Comparison of ENCODE assay signal across 34 mouse cellular contexts in genomic region chr6:112517572-112517971, GRCm38 (mm10). TPM values are rescaled to one million over a fixed set of nuclear protein-coding genes. Genes with fewer than 3 reads are reported as not detected.
"Had no signal": no experiment of that assay in that cellular context is flagged by ENCODE, and none has a peak within 500 bp of the region (broad histone marks: within the 10 kb centered on the region; RNA-seq: fewer than 3 reads in every experiment).

No protein-coding gene starts in this region.

- H3K4me3 ChIP-seq: limb, embryonic 10.5 days; limb, embryonic 12.5 days; limb, embryonic 13.5 days; limb, embryonic 15.5 days; liver, embryonic 12.5 days; liver, embryonic 13.5 days; liver, embryonic 15.5 days; lung, embryonic 15.5 days; megakaryocyte, embryonic 14.5 days; midbrain, embryonic 10.5 days; midbrain, embryonic 12.5 days; midbrain, embryonic 13.5 days; midbrain, embryonic 15.5 days; myocyte; neural tube, embryonic 12.5 days had no signal

- H3K4me2 ChIP-seq: limb, embryonic 12.5 days; limb, embryonic 13.5 days; limb, embryonic 15.5 days; liver, embryonic 11.5 days; liver, embryonic 12.5 days; liver, embryonic 13.5 days; liver, embryonic 15.5 days; lung, embryonic 14.5 days; lung, embryonic 15.5 days; midbrain, embryonic 11.5 days; midbrain, embryonic 12.5 days; midbrain, embryonic 13.5 days; midbrain, embryonic 15.5 days; neural tube, embryonic 12.5 days had no signal

- ATAC-seq: liver, embryonic 12.5 days; liver, postnatal 0 days; lung, postnatal 0 days; midbrain, embryonic 13.5 days; midbrain, embryonic 15.5 days; midbrain, embryonic 16.5 days had no signal

- H3K27ac ChIP-seq: limb, embryonic 10.5 days; limb, embryonic 12.5 days; limb, embryonic 13.5 days; limb, embryonic 15.5 days; liver, embryonic 12.5 days; liver, embryonic 13.5 days; liver, embryonic 14.5 days; liver, embryonic 15.5 days; lung, embryonic 15.5 days; macrophage; midbrain, embryonic 12.5 days; midbrain, embryonic 13.5 days; midbrain, embryonic 15.5 days; neural tube, embryonic 12.5 days had no signal

- H3K9me3 ChIP-seq: limb, embryonic 10.5 days; limb, embryonic 12.5 days; limb, embryonic 13.5 days; limb, embryonic 15.5 days; liver, embryonic 12.5 days; liver, embryonic 13.5 days; liver, embryonic 15.5 days; lung, embryonic 15.5 days; midbrain, embryonic 10.5 days; midbrain, embryonic 12.5 days; midbrain, embryonic 13.5 days; midbrain, embryonic 15.5 days; neural tube, embryonic 12.5 days had no signal

- H3K9ac ChIP-seq: limb, embryonic 12.5 days; limb, embryonic 13.5 days; limb, embryonic 15.5 days; liver, embryonic 12.5 days; liver, embryonic 13.5 days; liver, embryonic 14.5 days; liver, embryonic 15.5 days; liver, postnatal 0 days; lung, embryonic 14.5 days; lung, embryonic 15.5 days; midbrain, embryonic 12.5 days; midbrain, embryonic 13.5 days; midbrain, embryonic 15.5 days; neural tube, embryonic 12.5 days had no signal

- H3K27me3 ChIP-seq: limb, embryonic 13.5 days; limb, embryonic 15.5 days; liver, embryonic 12.5 days; liver, embryonic 13.5 days; liver, embryonic 15.5 days; lung, embryonic 15.5 days had no signal

- DNase-seq: left cerebral cortex, postnatal 4 days; liver; liver, embryonic 13.5 days; liver, postnatal 0 days; lung, adult 18-20 months; lung, adult 2 months; lung, embryonic 14.5 days; lung, postnatal 10 days; lung, postnatal 14 days; lung, postnatal 36 days; lung, postnatal 4 days; midbrain, embryonic 14.5 days had no signal

- H3K36me3 ChIP-seq: limb, embryonic 10.5 days; limb, embryonic 12.5 days; limb, embryonic 13.5 days; limb, embryonic 15.5 days; liver, embryonic 12.5 days; liver, embryonic 13.5 days; liver, embryonic 15.5 days; lung, embryonic 15.5 days; midbrain, embryonic 10.5 days; midbrain, embryonic 12.5 days; midbrain, embryonic 13.5 days; midbrain, embryonic 15.5 days; neural tube, embryonic 12.5 days had no signal

- H3K4me1 ChIP-seq: limb, embryonic 13.5 days; limb, embryonic 15.5 days; liver, embryonic 12.5 days; liver, embryonic 13.5 days; liver, embryonic 15.5 days; lung, embryonic 15.5 days had no signal

RNA-seq across cellular contexts. Expression of gene Oxtr, which starts 27.8 kb away (rescaled TPM):
- polyA plus RNA-seq: liver, adult 2 months; liver, embryonic 11.5 days; liver, embryonic 12.5 days; liver, embryonic 13.5 days; liver, embryonic 15.5 days; macrophage had no signal

RNA-seq across cellular contexts. Expression of gene Cav3, which starts 58.3 kb away (rescaled TPM):
- polyA plus RNA-seq: liver, adult 2 months; liver, embryonic 14.5 days; macrophage; midbrain, embryonic 10.5 days; midbrain, embryonic 12.5 days; midbrain, embryonic 13.5 days; midbrain, embryonic 14.5 days; midbrain, embryonic 15.5 days; midbrain, postnatal 0 days had no signal
